Mouse (Mus musculus): Measurements from ENCODE around the gene Pdlim7. TPM values are rescaled to one million over a fixed set of nuclear protein-coding genes. Genes with fewer than 3 reads are reported as not detected.
A peak's percentile ranks its signal among the peaks of the same experiment; 100 is the strongest.

Gene Pdlim7
- polyA plus RNA-seq, 1 experiment = 60.2 TPM

- WGBS = 26% methylated on average over 3 of the region's 3 CpGs
- no peak overlapping the region for H3K4me3 ChIP-seq (ENCODE audit: low read depth, low read length)
- TF ChIP-seq CTCF (IDR thresholded peaks at IDR 0.05; ENCODE audit: extremely low read depth, insufficient read length, insufficient replicate concordance, low read depth, low read length) = no peak
- no peak for TF ChIP-seq POLR2A (IDR thresholded peaks at IDR 0.05; ENCODE audit: low read depth, low read length)
These were observed 48.3 kb downstream of the Pdlim7 start for GRCm38 (mm10) chr13:55465184-55465583.

DNA sequence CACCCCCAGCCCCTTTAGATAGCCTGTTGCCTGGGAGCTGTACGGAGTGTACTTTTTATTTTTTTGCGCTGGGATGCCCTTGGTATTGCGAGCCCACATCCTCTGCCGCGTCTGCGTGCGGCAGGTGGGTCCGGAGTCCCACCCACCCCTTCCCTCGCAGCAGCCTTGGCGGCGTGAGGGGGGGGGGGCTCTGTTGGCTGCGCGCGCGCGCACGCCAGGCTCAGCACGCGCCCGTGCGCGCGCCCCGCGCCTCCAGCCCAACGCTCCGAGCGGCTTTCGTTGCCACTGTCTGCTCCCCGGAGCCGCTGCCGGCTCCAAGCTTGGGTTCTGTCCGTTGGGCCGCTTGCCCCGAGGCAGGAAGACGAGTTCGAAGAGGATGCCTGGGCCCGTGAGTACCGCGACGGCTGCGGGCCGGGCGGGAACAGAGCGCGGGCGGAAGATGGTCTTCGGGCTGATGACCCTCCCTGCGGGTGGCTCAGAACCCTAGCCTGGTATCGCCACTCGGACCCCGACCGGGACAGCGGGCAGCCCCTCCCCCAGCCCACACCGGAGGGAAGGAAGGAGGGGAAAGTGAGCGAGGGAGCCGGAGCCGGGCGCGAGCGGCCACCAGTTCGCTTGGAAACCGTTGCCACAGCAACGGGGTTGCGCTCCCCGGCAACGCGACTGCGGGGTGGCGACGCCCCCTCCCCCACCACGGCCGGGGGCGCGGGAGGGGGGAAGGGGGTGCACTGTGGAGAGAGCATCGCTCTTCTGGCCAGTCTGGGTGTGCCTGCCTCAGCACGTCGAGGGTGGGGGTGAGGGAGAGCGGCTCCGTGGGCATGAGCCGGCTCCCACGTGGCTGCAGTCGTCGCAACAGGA, 49.2 kb downstream of the Pdlim7 start, which contains the start of gene Prr7:
Prr7 (plus strand) TSS at position 241 of the 858 bp plus-strand sequence.
- Histone ChIP-seq H3K27ac (ENCODE audit: insufficient read depth, low read depth, low read length) (no peak within 1 kb of the TSS), H3K4me3 (ENCODE audit: low read depth, low read length) (peak within 1 kb of the TSS; percentile 64), H3K27me3 (ENCODE audit: control insufficient read depth, insufficient read depth, low read length) (0 out of 2 replicates have a peak, but pooled peaks cover 5% of the 10 kb centered on the region), H3K36me3 (ENCODE audit: control insufficient read depth, insufficient read depth, low read length) (peaks cover 19% of the 10 kb centered on the region), H3K4me1 (ENCODE audit: control insufficient read depth, insufficient read depth, insufficient read length, low read length) (peaks cover 12% of the 10 kb centered on the region)
- TF ChIP-seq POLR2A (IDR thresholded peaks at IDR 0.05; ENCODE audit: low read depth, low read length) = no peak
- no peak for TF ChIP-seq CTCF (IDR thresholded peaks at IDR 0.05; ENCODE audit: extremely low read depth, insufficient read length, insufficient replicate concordance, low read depth, low read length)
- 1% methylated on average over 77 of the region's 84 CpGs for WGBS

More at GRCm38 (mm10) chr13:55465184-55465583, 48.3 kb downstream of the Pdlim7 start:
- H3K27me3 ChIP-seq (ENCODE audit: control insufficient read depth, insufficient read depth, low read length) = 0 out of 2 replicates have a peak, but pooled peaks cover 8% of the 10 kb centered on the region
- H3K27ac ChIP-seq (ENCODE audit: insufficient read depth, low read depth, low read length) = no peak overlapping the region
- H3K4me1 ChIP-seq (ENCODE audit: control insufficient read depth, insufficient read depth, insufficient read length, low read length) = peaks cover 12% of the 10 kb centered on the region
- H3K36me3 ChIP-seq (ENCODE audit: control insufficient read depth, insufficient read depth, low read length) = peaks cover 9% of the 10 kb centered on the region

DNA sequence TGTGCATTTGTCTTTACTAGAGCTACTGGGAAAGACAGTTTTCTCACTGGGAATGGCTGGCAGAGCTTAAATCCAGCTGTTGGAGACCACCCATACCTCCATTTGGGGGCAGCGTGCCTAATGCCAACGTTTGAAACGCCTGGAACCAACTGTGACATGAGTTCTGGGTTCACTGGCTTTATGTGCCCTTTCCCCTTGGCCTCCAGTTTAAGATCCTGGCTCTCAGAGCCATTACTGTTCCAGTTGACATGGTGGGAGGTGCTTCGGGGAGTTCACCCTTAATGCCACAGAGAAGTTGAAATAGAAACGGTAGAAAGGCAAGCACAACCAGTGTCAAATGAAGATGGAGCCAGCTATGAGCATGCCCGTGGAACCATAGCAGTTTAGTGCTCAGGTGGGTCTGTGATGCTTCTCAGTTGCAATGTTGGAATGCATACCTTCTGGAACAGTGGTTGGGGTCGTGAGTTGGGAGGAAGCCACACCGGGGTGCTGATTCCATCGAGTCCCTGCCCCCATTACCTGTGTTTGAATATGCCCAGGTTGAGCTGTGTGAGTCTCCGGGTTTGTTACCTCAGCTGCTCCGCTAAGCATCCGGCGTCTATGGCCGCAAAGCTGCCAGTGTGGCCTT, 50.0 kb downstream of the Pdlim7 start:
- Histone ChIP-seq H3K4me1 (ENCODE audit: control insufficient read depth, insufficient read depth, insufficient read length, low read length) (peaks cover 12% of the 10 kb centered on the region), H3K4me3 (ENCODE audit: low read depth, low read length) (peak overlapping the region; percentile 64), H3K27ac (ENCODE audit: insufficient read depth, low read depth, low read length) (no peak overlapping the region), H3K27me3 (ENCODE audit: control insufficient read depth, insufficient read depth, low read length) (0 out of 2 replicates have a peak, but pooled peaks cover 5% of the 10 kb centered on the region), H3K36me3 (ENCODE audit: control insufficient read depth, insufficient read depth, low read length) (peaks cover 25% of the 10 kb centered on the region)
- WGBS = 20% methylated on average over 14 of the region's 14 CpGs
- TF ChIP-seq CTCF (IDR thresholded peaks at IDR 0.05; ENCODE audit: extremely low read depth, insufficient read length, insufficient replicate concordance, low read depth, low read length) (no peak), POLR2A (IDR thresholded peaks at IDR 0.05; ENCODE audit: low read depth, low read length) (no peak)

GRCm38 (mm10) chr13:55462965-55463364, 50.5 kb downstream of the Pdlim7 start:
- TF ChIP-seq CTCF (IDR thresholded peaks at IDR 0.05; ENCODE audit: extremely low read depth, insufficient read length, insufficient replicate concordance, low read depth, low read length) (no peak), POLR2A (IDR thresholded peaks at IDR 0.05; ENCODE audit: low read depth, low read length) (no peak)
- H3K27ac ChIP-seq (ENCODE audit: insufficient read depth, low read depth, low read length) = no peak overlapping the region
- no peak overlapping the region for H3K4me3 ChIP-seq (ENCODE audit: low read depth, low read length)
- H3K36me3 ChIP-seq (ENCODE audit: control insufficient read depth, insufficient read depth, low read length) = peaks cover 29% of the 10 kb centered on the region
- WGBS = 66% methylated on average over 2 of the region's 2 CpGs
- H3K27me3 ChIP-seq (ENCODE audit: control insufficient read depth, insufficient read depth, low read length) = 0 out of 2 replicates have a peak, but pooled peaks cover 5% of the 10 kb centered on the region
- H3K4me1 ChIP-seq (ENCODE audit: control insufficient read depth, insufficient read depth, insufficient read length, low read length) = peaks cover 12% of the 10 kb centered on the region

GRCm38 (mm10) chr13:55451785-55452549, 61.5 kb downstream of the Pdlim7 start:
- 47% methylated on average over 16 of the region's 16 CpGs for WGBS
- no peak for TF ChIP-seq CTCF (IDR thresholded peaks at IDR 0.05; ENCODE audit: extremely low read depth, insufficient read length, insufficient replicate concordance, low read depth, low read length)
- peaks cover 46% of the 10 kb centered on the region for H3K4me1 ChIP-seq (ENCODE audit: control insufficient read depth, insufficient read depth, insufficient read length, low read length)
- H3K4me3 ChIP-seq (ENCODE audit: low read depth, low read length) = peak overlapping the region; percentile 4; the same call in 1 of the 2 replicates
- no peaks in the 10 kb centered on the region for H3K27me3 ChIP-seq (ENCODE audit: control insufficient read depth, insufficient read depth, low read length)
- H3K27ac ChIP-seq (ENCODE audit: insufficient read depth, low read depth, low read length) = peak overlapping the region; percentile 48
- H3K36me3 ChIP-seq (ENCODE audit: control insufficient read depth, insufficient read depth, low read length) = peaks cover 57% of the 10 kb centered on the region

GRCm38 (mm10) chr13:55451296-55451695, 62.2 kb downstream of the Pdlim7 start:
- Histone ChIP-seq H3K4me1 (ENCODE audit: control insufficient read depth, insufficient read depth, insufficient read length, low read length) (peaks cover 53% of the 10 kb centered on the region), H3K27me3 (ENCODE audit: control insufficient read depth, insufficient read depth, low read length) (no peaks in the 10 kb centered on the region), H3K27ac (ENCODE audit: insufficient read depth, low read depth, low read length) (peak overlapping the region; percentile 30; the same call in 1 of the 2 replicates), H3K36me3 (ENCODE audit: control insufficient read depth, insufficient read depth, low read length) (peaks cover 54% of the 10 kb centered on the region), H3K4me3 (ENCODE audit: low read depth, low read length) (no peak overlapping the region)
- TF ChIP-seq POLR2A (IDR thresholded peaks at IDR 0.05; ENCODE audit: low read depth, low read length) (no peak), CTCF (IDR thresholded peaks at IDR 0.05; ENCODE audit: extremely low read depth, insufficient read length, insufficient replicate concordance, low read depth, low read length) (no peak)
- WGBS = 77% methylated on average over 10 of the region's 10 CpGs
